Mouse (Mus musculus) embryonic facial prominence, embryonic 13.5 days (tissue): ENCODE data around the gene Dcpp2. TPM values are rescaled to one million over a fixed set of nuclear protein-coding genes. Genes with fewer than 3 reads are reported as not detected.
"Not testable (repeated sequence)": the region's sequence is repeated elsewhere in the genome, so short reads cannot be mapped to it uniquely, and the experiment has no call there.

Experiments used
- ATAC-seq: fragments of 200-750 bp; cut with Nextera tagmentation; 2 replicates; pipeline ENCODE4 v1.8.0; 2017; ENCODE audit warnings: low read depth; ENCODE audit not compliant: insufficient number of reproducible peaks, insufficient read depth, low FRiP score, low TSS enrichment
- H3K27ac ChIP-seq: fragments of 300-500 bp; sonication (generic); 2 replicates; pipeline ENCODE4 v1.5.1; 2015; ENCODE audit warnings: moderate library complexity, mild to moderate bottlenecking, inconsistent platforms
- H3K27me3 ChIP-seq: fragments of 300-500 bp; sonication (generic); 2 replicates; pipeline ENCODE4 v1.6.1; 2015; ENCODE audit warnings: mild to moderate bottlenecking, inconsistent platforms
- H3K36me3 ChIP-seq: fragments of 300-500 bp; sonication (generic); 2 replicates; pipeline ENCODE4 v1.6.1; 2015; ENCODE audit warnings: mild to moderate bottlenecking, inconsistent platforms
- H3K4me1 ChIP-seq: fragments of 300-500 bp; sonication (generic); 2 replicates; pipeline ENCODE4 v1.6.1; 2015; ENCODE audit warnings: inconsistent platforms
- H3K4me2 ChIP-seq: fragments of 300-500 bp; sonication (generic); 2 replicates; pipeline ENCODE4 v1.6.1; 2015; ENCODE audit warnings: moderate library complexity, mild to moderate bottlenecking, inconsistent platforms
- H3K4me3 ChIP-seq: fragments of 300-500 bp; sonication (generic); 2 replicates; pipeline ENCODE4 v1.5.1; 2015; ENCODE audit warnings: mild to moderate bottlenecking, inconsistent platforms
- H3K9ac ChIP-seq: fragments of 300-500 bp; sonication (generic); 2 replicates; pipeline ENCODE4 v1.6.1; 2015; ENCODE audit warnings: mild to moderate bottlenecking, inconsistent platforms
- H3K9me3 ChIP-seq: fragments of 300-500 bp; sonication (generic); 2 replicates; pipeline ENCODE4 v1.6.1; 2016; ENCODE audit warnings: inconsistent platforms
- WGBS: fragments of 180-500 bp; shearing (Covaris S2); methylation state at CpG from one replicate; pipeline ENCODE4 v1.1.7; 2015; ENCODE audit warnings: mixed read lengths; 5-methylcytosine and 5-hydroxymethylcytosine counted together
- polyA plus RNA-seq: library from polyadenylated mRNA; unstranded; fragments of >200 nt; fragmentation: Nextera tagmentation; extraction: Ambion mirVana; gene quantifications from 2 replicates; pipeline ENCODE4 v1.2.1, GENCODE M21; 2015

Dcpp2 gene
- polyA plus RNA-seq, 1 experiment from 2014 or later, result not detected

DNA sequence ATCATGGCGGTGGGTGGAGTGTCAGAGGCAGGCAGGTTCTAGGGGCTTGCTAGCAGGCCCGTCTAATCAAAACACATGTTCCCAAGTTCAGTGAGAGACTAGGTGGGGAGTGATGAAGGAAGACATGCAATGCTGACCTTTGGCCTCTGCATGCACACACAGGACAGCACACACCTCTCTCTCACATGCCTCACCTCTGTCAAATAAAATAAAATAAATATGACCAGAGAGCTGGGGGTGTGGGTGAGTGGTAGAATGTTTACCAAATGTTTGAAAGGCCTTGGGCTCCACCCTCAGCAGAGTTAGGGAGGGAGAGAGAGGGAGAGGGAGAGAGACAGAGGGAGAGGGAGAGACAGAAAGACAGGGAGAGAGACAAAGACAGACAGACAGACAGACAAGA, 22.8 kb upstream of the Dcpp2 start:
- no peak overlapping the region for H3K27ac ChIP-seq
- H3K9me3 ChIP-seq, result no peaks in the 10 kb centered on the region
- peaks cover 9% of the 10 kb centered on the region; the same call in 1 of the 2 replicates for H3K27me3 ChIP-seq
- no peaks in the 10 kb centered on the region for H3K4me1 ChIP-seq
- H3K36me3 ChIP-seq, result no peaks in the 10 kb centered on the region
- 69% methylated on average over 2 of the region's 2 CpGs for WGBS
- no peak overlapping the region for H3K4me2 ChIP-seq
- no peak overlapping the region for H3K9ac ChIP-seq
- no peak overlapping the region for H3K4me3 ChIP-seq
- ATAC-seq, result no peak

DNA sequence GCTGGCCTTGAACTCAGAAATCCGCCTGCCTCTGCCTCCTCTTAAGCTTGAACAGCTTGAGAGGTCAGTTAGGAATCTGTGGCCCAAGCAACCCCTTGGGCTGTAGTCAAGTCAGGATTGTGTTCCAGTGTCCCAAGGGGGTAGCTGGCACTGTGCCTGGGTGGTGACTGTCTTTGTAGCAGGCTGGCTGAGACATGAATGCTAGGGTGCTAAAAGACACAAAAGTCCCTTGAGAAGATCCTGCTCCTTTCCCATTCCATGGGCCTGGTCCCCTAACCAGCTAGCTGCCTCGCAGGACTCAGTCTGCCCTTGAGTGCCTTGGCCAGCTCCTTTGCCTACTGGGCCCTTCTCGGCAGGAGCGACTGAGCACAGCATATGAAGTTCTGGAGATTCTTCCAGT, 17.8 kb upstream of the Dcpp2 start:
- ATAC-seq, result no peak
- no peaks in the 10 kb centered on the region for H3K4me1 ChIP-seq

DNA sequence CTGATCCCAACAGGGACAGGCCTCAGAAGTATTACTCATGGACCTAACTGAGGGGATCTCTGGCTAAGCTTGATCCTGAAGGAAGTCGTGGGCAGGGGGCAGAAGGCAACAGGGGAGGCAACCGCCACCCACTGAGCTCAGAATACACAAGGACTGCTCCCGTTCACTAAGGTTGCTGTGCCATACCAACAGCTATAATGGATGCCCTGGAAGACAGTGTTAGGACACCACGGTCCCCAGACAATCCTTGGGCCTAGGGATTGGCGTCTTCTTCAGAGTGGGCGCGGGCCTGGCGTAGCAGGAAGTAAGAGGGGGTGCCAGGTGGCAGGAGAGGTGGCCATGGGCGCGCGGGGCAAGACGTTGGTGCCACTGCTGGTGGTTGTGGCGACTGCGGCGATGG, 12.9 kb upstream of the Dcpp2 start, which contains the start of gene Prss21:
Prss21 (plus strand) TSS at position 301 of the 400 bp plus-strand sequence.
- 83% methylated on average over 15 of the region's 15 CpGs for WGBS
- no peak for ATAC-seq
- no peak within 1 kb of the TSS for H3K27ac ChIP-seq
- H3K9me3 ChIP-seq, result 0 out of 2 replicates have a peak, but pooled peaks cover 2% of the 10 kb centered on the region
- H3K36me3 ChIP-seq, result no peaks in the 10 kb centered on the region
- no peak within 1 kb of the TSS for H3K4me2 ChIP-seq
- no peaks in the 10 kb centered on the region for H3K27me3 ChIP-seq
- H3K4me1 ChIP-seq, result no peaks in the 10 kb centered on the region
- H3K4me3 ChIP-seq, result no peak within 1 kb of the TSS
- no peak within 1 kb of the TSS for H3K9ac ChIP-seq

More for the DNA sequence above, 17.8 kb upstream of the Dcpp2 start:
- H3K36me3 ChIP-seq, result no peaks in the 10 kb centered on the region
- no peak overlapping the region for H3K4me2 ChIP-seq
- 85% methylated on average over 4 of the region's 4 CpGs for WGBS
- H3K9me3 ChIP-seq, result 0 out of 2 replicates have a peak, but pooled peaks cover 2% of the 10 kb centered on the region
- H3K9ac ChIP-seq, result no peak overlapping the region
- H3K4me3 ChIP-seq, result no peak overlapping the region
- peaks cover 9% of the 10 kb centered on the region; the same call in 1 of the 2 replicates for H3K27me3 ChIP-seq
- H3K27ac ChIP-seq, result no peak overlapping the region

DNA sequence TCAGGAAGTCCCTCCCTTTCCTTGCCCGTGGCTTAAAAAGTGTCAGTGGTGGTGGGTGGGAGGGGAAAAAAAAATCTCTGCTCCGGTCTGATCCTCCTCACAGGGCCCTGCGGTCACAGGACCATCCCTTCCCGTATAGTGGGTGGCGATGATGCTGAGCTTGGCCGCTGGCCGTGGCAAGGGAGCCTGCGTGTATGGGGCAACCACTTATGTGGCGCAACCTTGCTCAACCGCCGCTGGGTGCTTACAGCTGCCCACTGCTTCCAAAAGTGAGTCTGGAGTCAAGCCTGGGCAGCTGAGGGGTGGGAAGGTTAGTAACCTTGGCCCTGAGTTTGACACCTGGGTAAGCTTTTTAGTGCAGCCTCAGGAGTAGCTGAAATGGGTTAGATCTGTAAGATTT, 12.2 kb upstream of the Dcpp2 start:
- H3K4me1 ChIP-seq, result no peaks in the 10 kb centered on the region
- no peaks in the 10 kb centered on the region for H3K36me3 ChIP-seq
- no peaks in the 10 kb centered on the region for H3K27me3 ChIP-seq
- H3K27ac ChIP-seq, result no peak overlapping the region
- no peak overlapping the region for H3K9ac ChIP-seq
- no peak overlapping the region for H3K4me3 ChIP-seq
- H3K4me2 ChIP-seq, result no peak overlapping the region
- WGBS, result 89% methylated on average over 11 of the region's 11 CpGs
- ATAC-seq, result no peak
- H3K9me3 ChIP-seq, result 0 out of 2 replicates have a peak, but pooled peaks cover 2% of the 10 kb centered on the region

- H3K4me1 ChIP-seq, result no peaks in the 10 kb centered on the region
- no peaks in the 10 kb centered on the region for H3K9me3 ChIP-seq
- no peak overlapping the region for H3K27ac ChIP-seq
- H3K4me2 ChIP-seq, result no peak overlapping the region
- H3K27me3 ChIP-seq, result no peaks in the 10 kb centered on the region
- H3K4me3 ChIP-seq, result no peak overlapping the region
- ATAC-seq, result no peak
- no peaks in the 10 kb centered on the region for H3K36me3 ChIP-seq
- H3K9ac ChIP-seq, result no peak overlapping the region
- 45% methylated on average over 8 of the region's 8 CpGs for WGBS
These were observed 6.5 kb upstream of the Dcpp2 start for GRCm38 (mm10) chr17:23873884-23874856.

DNA sequence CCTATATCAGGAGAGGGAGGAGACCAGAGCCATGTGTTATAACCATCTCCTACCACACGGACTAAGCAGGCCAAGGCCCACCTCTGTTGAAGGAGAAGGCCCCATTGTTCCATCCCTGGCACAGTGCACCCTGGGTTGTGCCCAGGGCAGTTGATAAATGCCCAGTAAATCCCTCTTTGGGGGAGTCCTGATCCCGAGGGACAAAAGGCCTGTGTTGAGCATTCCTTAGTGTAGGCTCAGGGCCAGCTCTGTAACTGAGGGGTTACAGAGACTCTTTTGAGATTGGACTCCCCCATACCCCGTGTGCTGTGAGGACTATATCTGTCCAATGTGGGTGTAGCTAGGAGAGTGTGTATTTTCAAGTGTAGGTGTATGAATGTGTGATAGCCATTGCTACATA, 3.9 kb upstream of the Dcpp2 start:
- H3K4me2 ChIP-seq, result no peak overlapping the region

GRCm38 (mm10) chr17:23877166-23877565, 3.5 kb upstream of the Dcpp2 start:
- Histone ChIP-seq H3K36me3 (no peaks in the 10 kb centered on the region), H3K27ac (no peak overlapping the region), H3K9me3 (no peaks in the 10 kb centered on the region), H3K4me3 (no peak overlapping the region), H3K9ac (no peak overlapping the region), H3K4me2 (no peak overlapping the region), H3K4me1 (no peaks in the 10 kb centered on the region), H3K27me3 (no peaks in the 10 kb centered on the region)
- WGBS, result 61% methylated on average over 2 of the region's 2 CpGs
- ATAC-seq, result no peak

More for the DNA sequence above, 3.9 kb upstream of the Dcpp2 start:
- Histone ChIP-seq H3K9me3 (no peaks in the 10 kb centered on the region), H3K4me3 (no peak overlapping the region), H3K36me3 (no peaks in the 10 kb centered on the region), H3K27ac (no peak overlapping the region), H3K27me3 (no peaks in the 10 kb centered on the region), H3K4me1 (no peaks in the 10 kb centered on the region), H3K9ac (no peak overlapping the region)
- 0 out of 2 replicates have a peak, but pooled peaks have one; percentile 44 for ATAC-seq
- WGBS, result 42% methylated on average over 3 of the region's 3 CpGs

GRCm38 (mm10) chr17:23917158-23917557, 36.5 kb downstream of the Dcpp2 start, which contains the start of gene Dcpp3:
TSS of gene Dcpp3 (plus strand) at chr17:23917458.
- not testable (repeated sequence) for ATAC-seq, H3K9me3 ChIP-seq, H3K27me3 ChIP-seq, H3K4me2 ChIP-seq, H3K4me1 ChIP-seq, H3K9ac ChIP-seq, H3K36me3 ChIP-seq, H3K27ac ChIP-seq, H3K4me3 ChIP-seq
- 87% methylated on average over 4 of the region's 4 CpGs for WGBS

DNA sequence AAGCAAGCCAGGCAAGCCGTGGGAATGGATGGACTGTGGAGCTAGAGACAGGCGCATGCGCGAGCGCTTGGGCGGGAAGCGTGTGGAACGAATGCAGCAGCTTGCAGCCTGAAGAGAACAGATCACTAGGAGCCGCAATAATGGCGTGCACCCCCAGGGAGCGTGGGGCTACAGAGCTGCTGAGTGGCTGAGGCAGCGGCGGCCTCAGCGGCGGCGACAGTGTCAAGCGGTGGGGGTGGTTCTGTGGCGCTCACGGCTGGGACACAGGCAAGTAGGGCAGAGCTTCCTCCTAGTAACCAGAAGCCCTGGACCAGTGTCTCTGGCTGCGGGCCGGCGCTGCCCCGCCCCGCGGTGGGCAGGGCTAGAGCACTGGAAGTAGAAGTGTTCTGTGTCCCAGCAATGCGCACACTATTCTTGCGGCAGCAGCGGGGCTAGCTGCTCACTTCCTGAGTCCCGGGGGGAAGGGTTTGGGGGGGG, 43.9 kb downstream of the Dcpp2 start:
- ATAC-seq, result peak; percentile 95
- WGBS, result under 1% methylated on average over 29 of the region's 29 CpGs
- H3K4me3 ChIP-seq, result peak overlapping the region; percentile 58
- no peaks in the 10 kb centered on the region for H3K9me3 ChIP-seq
- peaks cover 6% of the 10 kb centered on the region for H3K4me1 ChIP-seq
- peak overlapping the region; percentile 95 for H3K27ac ChIP-seq
- H3K36me3 ChIP-seq, result no peaks in the 10 kb centered on the region
- H3K27me3 ChIP-seq, result no peaks in the 10 kb centered on the region; the same call in 1 of the 2 replicates
- peak overlapping the region; percentile 84 for H3K4me2 ChIP-seq
- peak overlapping the region; percentile 76 for H3K9ac ChIP-seq

DNA sequence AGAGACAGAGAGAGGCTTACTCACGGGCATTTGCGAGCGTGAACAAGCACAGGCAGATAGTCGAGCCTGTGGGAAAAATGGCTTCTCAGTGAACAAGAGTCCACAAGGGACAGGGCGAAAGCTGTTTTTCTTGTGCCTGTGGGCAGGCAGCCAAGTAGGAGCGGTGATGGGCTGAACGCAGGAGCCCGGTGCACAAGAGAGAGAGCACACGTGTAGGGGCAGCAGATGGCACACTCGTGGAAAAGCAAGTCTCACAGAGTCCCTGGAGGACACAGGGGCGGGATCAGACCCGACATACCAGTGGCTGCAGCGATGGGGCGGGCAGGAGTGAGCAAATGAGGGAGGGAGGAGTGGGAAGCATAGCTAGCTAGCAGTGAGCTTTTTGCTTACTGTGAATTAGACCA, 44.4 kb downstream of the Dcpp2 start:
- Histone ChIP-seq H3K4me1 (peaks cover 6% of the 10 kb centered on the region), H3K27me3 (no peaks in the 10 kb centered on the region; the same call in 1 of the 2 replicates), H3K36me3 (no peaks in the 10 kb centered on the region), H3K9ac (peak overlapping the region; percentile 76), H3K4me2 (peak overlapping the region; percentile 84), H3K4me3 (peak overlapping the region; percentile 58), H3K27ac (peak overlapping the region; percentile 95), H3K9me3 (no peaks in the 10 kb centered on the region)
- peak; percentile 80 for ATAC-seq
- WGBS, result 0% methylated on average over 14 of the region's 14 CpGs

DNA sequence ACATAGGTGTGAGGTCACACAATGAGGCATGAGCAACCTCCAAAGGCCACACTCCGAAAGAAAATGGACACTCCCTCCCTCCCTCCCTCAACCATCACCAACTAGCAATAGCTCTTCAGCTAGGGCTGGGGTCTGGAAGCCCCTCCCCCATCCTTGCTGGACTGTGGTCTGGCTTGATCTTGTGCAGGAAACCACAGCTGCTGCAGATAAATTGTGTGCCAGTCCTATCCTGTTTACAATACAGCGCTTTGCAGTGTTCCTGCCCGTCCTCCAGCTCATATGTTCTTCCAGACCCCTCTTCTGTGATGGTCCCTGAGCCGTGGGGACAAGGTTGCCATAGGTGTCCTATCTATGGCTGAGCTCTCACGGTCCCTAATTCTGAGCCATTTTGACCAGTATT, 50.5 kb downstream of the Dcpp2 start:
- no peak overlapping the region for H3K9ac ChIP-seq
- no peak overlapping the region for H3K4me3 ChIP-seq
- WGBS, result 77% methylated on average over 5 of the region's 5 CpGs
- H3K4me2 ChIP-seq, result no peak overlapping the region
- H3K27ac ChIP-seq, result no peak overlapping the region
- no peaks in the 10 kb centered on the region for H3K4me1 ChIP-seq
- no peak for ATAC-seq
- no peaks in the 10 kb centered on the region for H3K36me3 ChIP-seq
- H3K9me3 ChIP-seq, result no peaks in the 10 kb centered on the region
- H3K27me3 ChIP-seq, result no peaks in the 10 kb centered on the region

- H3K4me3 ChIP-seq, result no peak within 1 kb of the TSS
- H3K4me1 ChIP-seq, result no peaks in the 10 kb centered on the region
- H3K9ac ChIP-seq, result no peak within 1 kb of the TSS
- ATAC-seq, result no peak
- no peak within 1 kb of the TSS for H3K4me2 ChIP-seq
- no peaks in the 10 kb centered on the region for H3K27me3 ChIP-seq
- H3K27ac ChIP-seq, result no peak within 1 kb of the TSS
- H3K36me3 ChIP-seq, result no peaks in the 10 kb centered on the region
- no peaks in the 10 kb centered on the region for H3K9me3 ChIP-seq
These were observed 60.7 kb downstream of the Dcpp2 start, which contains the start of gene Sbp for GRCm38 (mm10) chr17:23941372-23941771. TSS of gene Sbp (plus strand) at chr17:23941672.
